Mouse (Mus musculus): Measurements from ENCODE around the gene Uqcrq.

The Uqcrq gene

GRCm38 (mm10) chr11:53411738-53412137 lies 18.9 kb downstream of the Uqcrq start:
- peak; percentile 25 for DNase-seq (ENCODE audit: low spot score)

- DNase-seq (ENCODE audit: low spot score) = no peak
These were observed 27.0 kb downstream of the Uqcrq start for GRCm38 (mm10) chr11:53403638-53404037.

- no peak for DNase-seq (ENCODE audit: low spot score)
These were observed 36.8 kb downstream of the Uqcrq start for GRCm38 (mm10) chr11:53393856-53394255.

- no peak for DNase-seq (ENCODE audit: low spot score)
These were observed 46.7 kb downstream of the Uqcrq start for GRCm38 (mm10) chr11:53383758-53384428.

- DNase-seq (ENCODE audit: low spot score) = no peak
These were observed 51.7 kb downstream of the Uqcrq start for GRCm38 (mm10) chr11:53378918-53379317.
